Comparison of ENCODE assay signal across 8 mouse cellular contexts in the genomic region with DNA sequence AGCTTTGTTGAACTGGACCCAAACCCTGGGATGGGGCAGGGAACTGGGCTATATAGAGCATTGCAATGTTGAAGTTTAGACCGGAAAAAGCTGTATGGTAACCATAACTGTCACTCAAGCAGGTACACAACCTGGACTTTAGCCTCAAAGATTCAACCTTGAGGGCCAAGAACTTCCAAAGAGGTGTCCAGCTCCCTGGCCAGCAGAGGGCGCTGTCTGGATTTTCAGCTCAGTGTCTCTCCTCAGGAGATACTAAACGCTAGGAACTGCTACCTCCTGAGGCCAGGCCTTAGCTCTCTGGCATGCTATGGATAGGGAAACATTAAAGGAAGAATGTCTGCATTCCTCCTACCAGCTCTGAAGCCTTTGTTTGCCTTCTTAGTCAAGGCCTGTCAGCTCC.
DNase-seq lines count a peak whose midpoint lies in the region; ATAC-seq and TF ChIP-seq lines count a peak whose summit lies in the region.
"Had no signal": no experiment of that assay in that cellular context is flagged by ENCODE, and none has a peak within 500 bp of the region (broad histone marks: within the 10 kb centered on the region; RNA-seq: fewer than 3 reads in every experiment).

No protein-coding gene starts in this region.

- no peak overlapping the region for H3K4me3 ChIP-seq in ES-E14 (ENCODE audit: insufficient read depth in 1 of 2, low read depth in 1 of 2, low read length in 2 of 2, poor library complexity in 1 of 2, severe bottlenecking in 1 of 2)
- H3K4me3 ChIP-seq in stomach, postnatal 0 days (ENCODE audit: low read depth, low read length), result no peak overlapping the region
- H3K4me3 ChIP-seq: liver, embryonic 15.5 days had no signal

- H3K4me1 ChIP-seq in ES-E14 (ENCODE audit: control insufficient read depth in 2 of 2, insufficient read depth in 2 of 2, low read length in 2 of 2, poor library complexity in 1 of 2), result no peaks in the 10 kb centered on the region
- H3K4me1 ChIP-seq in stomach, postnatal 0 days (replicated peaks; ENCODE audit: control insufficient read depth, insufficient read depth), result no peaks in the 10 kb centered on the region

- H3K36me3 ChIP-seq in ES-E14 (ENCODE audit: control insufficient read depth, insufficient read depth, low read length, poor library complexity, severe bottlenecking), result no peaks in the 10 kb centered on the region
- H3K36me3 ChIP-seq in stomach, postnatal 0 days (ENCODE audit: control insufficient read depth, insufficient read depth, low read length), result no peaks in the 10 kb centered on the region
- H3K36me3 ChIP-seq: liver, embryonic 15.5 days had no signal

- H3K9me3 ChIP-seq in ES-E14 (ENCODE audit: control insufficient read depth, insufficient read depth, low read depth, low read length), result no peaks in the 10 kb centered on the region
- H3K9me3 ChIP-seq in stomach, postnatal 0 days (ENCODE audit: control insufficient read depth, low read length), result no peaks in the 10 kb centered on the region
- H3K9me3 ChIP-seq: liver, embryonic 15.5 days had no signal

- H3K9ac ChIP-seq in ES-E14 (ENCODE audit: insufficient read depth, low read depth, low read length, poor library complexity, severe bottlenecking), result no peak overlapping the region
- H3K9ac ChIP-seq in stomach, postnatal 0 days (ENCODE audit: low read length), result no peak overlapping the region
- H3K9ac ChIP-seq: liver, embryonic 15.5 days had no signal

- DNase-seq in layer of hippocampus, adult 11-12 months (ENCODE audit: low spot score), result peak; percentile 22
- no peak for DNase-seq in layer of hippocampus, postnatal 14 days (ENCODE audit: low spot score in 2 of 2)
- DNase-seq in ES-E14 (ENCODE audit: low read depth, low spot score), result peak; percentile 51
- peak; percentile 74 for DNase-seq in adrenal gland, postnatal 14 days
- peak; percentile 27 to 77 for DNase-seq in kidney, postnatal 36 days
- DNase-seq in stomach, postnatal 0 days (ENCODE audit: low spot score), result peak; percentile 53
- no peak for DNase-seq in urinary bladder, adult 2 months (ENCODE audit: low spot score)

- no peak overlapping the region for H3K27ac ChIP-seq in ES-E14 (ENCODE audit: insufficient read depth, low read depth, low read length, poor library complexity, severe bottlenecking)
- H3K27ac ChIP-seq in stomach, postnatal 0 days (replicated peaks), result no peak overlapping the region
- H3K27ac ChIP-seq: liver, embryonic 15.5 days had no signal

- no peak overlapping the region for H3K4me2 ChIP-seq in stomach, postnatal 0 days (replicated peaks; ENCODE audit: low read depth)
- H3K4me2 ChIP-seq: liver, embryonic 15.5 days had no signal

- in situ Hi-C loops in ES-E14 (cut with MboI; ENCODE audit: low sequenced_read_pairs in 2 of 2, unreplicated experiment in 2 of 2), result no loop called here

- WGBS in stomach, postnatal 0 days, result 40% methylated on average over 3 of the region's 3 CpGs

- TF ChIP-seq CTCF in stomach, postnatal 0 days (IDR thresholded peaks at IDR 0.05; ENCODE audit: low read depth), result peak; percentile 65

- H3K27me3 ChIP-seq in stomach, postnatal 0 days (ENCODE audit: control insufficient read depth, insufficient read depth, low read length), result no peaks in the 10 kb centered on the region

- ATAC-seq in stomach, postnatal 0 days (ENCODE audit: low FRiP score, low TSS enrichment), result no peak

- TF ChIP-seq EP300 in stomach, postnatal 0 days (optimal IDR thresholded peaks at IDR 0.05), result no peak

TF ChIP-seq in ES-E14, 5 proteins besides CTCF, POLR2A, EP300 and RAD21:
- no peak for TF ChIP-seq ZC3H11A (IDR thresholded peaks at IDR 0.05; ENCODE audit: borderline replicate concordance, low read depth, low read length)
- TF ChIP-seq MAFK (IDR thresholded peaks at IDR 0.05; ENCODE audit: insufficient read depth, low read depth, low read length), result no peak
- TF ChIP-seq ZNF384 (IDR thresholded peaks at IDR 0.05; ENCODE audit: low read depth, low read length), result no peak
- TF ChIP-seq CHD2 (IDR thresholded peaks at IDR 0.05; ENCODE audit: low read depth, low read length), result no peak
- TF ChIP-seq HCFC1 (IDR thresholded peaks at IDR 0.05; ENCODE audit: borderline replicate concordance, insufficient read depth, low read length), result no peak

Comparison
In these comparisons a context has a peak if more than half of its experiments do, and no peak if none do; other contexts are left out.
1. DNase-seq: peak in layer of hippocampus, adult 11-12 months (single experiment), ES-E14 (single experiment), adrenal gland, postnatal 14 days (single experiment), kidney, postnatal 36 days (2 of 2) and stomach, postnatal 0 days (single experiment); none in layer of hippocampus, postnatal 14 days (0 of 2) and urinary bladder, adult 2 months (single experiment).